Mouse (Mus musculus) thymus, adult 2 months (tissue): ENCODE data around the gene Chmp5. TPM values are rescaled to one million over a fixed set of nuclear protein-coding genes. Genes with fewer than 3 reads are reported as not detected.

Source experiments
- DNase-seq: peaks from one replicate; pipeline ENCODE4 v3.0.0; 2021
- H3K27ac ChIP-seq: fragments of 200-500 bp; 2 replicates; pipeline ENCODE4 v1.5.1; 2012; ENCODE audit warnings: low read length, control low read depth; ENCODE audit not compliant: control insufficient read depth, insufficient read depth
- H3K27me3 ChIP-seq: fragments of 200-500 bp; 2 replicates; pipeline ENCODE4 v1.6.1; 2012; ENCODE audit warnings: mild to moderate bottlenecking, low read length, moderate library complexity, mixed read lengths; ENCODE audit not compliant: control insufficient read depth, insufficient read depth
- H3K36me3 ChIP-seq: fragments of 200-500 bp; 2 replicates; pipeline ENCODE4 v1.6.1; 2012; ENCODE audit warnings: mild to moderate bottlenecking, low read length, moderate library complexity; ENCODE audit not compliant: control insufficient read depth, insufficient read depth
- H3K4me1 ChIP-seq: fragments of 200-500 bp; replicated peaks from 2 replicates; pipeline ENCODE4 v1.6.1; 2012; ENCODE audit warnings: low read length; ENCODE audit not compliant: control insufficient read depth, insufficient read depth
- H3K4me3 ChIP-seq: fragments of 200-500 bp; 2 replicates; pipeline ENCODE4 v1.5.1; 2012; ENCODE audit warnings: mild to moderate bottlenecking, low read length, control low read depth, moderate library complexity; ENCODE audit not compliant: control insufficient read depth, insufficient read depth
- CTCF ChIP-seq: fragments of 200-500 bp; IDR thresholded peaks from 2 replicates; pipeline ENCODE4 v1.5.1; 2012; ENCODE audit warnings: mild to moderate bottlenecking, control low read depth, low read length, moderate library complexity, borderline replicate concordance; ENCODE audit not compliant: control insufficient read depth, poor library complexity, insufficient read depth; ENCODE audit errors: extremely low read depth
- POLR2A ChIP-seq: fragments of 200-500 bp; IDR thresholded peaks from 2 replicates; pipeline ENCODE4 v1.6.1; 2012; ENCODE audit warnings: mild to moderate bottlenecking, low read length, control low read depth, moderate library complexity; ENCODE audit not compliant: control insufficient read depth, poor library complexity, insufficient read depth; ENCODE audit errors: extremely low read depth
- WGBS: fragments of 180-500 bp; shearing (Covaris S2); methylation state at CpG from one replicate; pipeline ENCODE4 v1.1.7; 2018; 5-methylcytosine and 5-hydroxymethylcytosine counted together
- polyA plus RNA-seq: library from polyadenylated mRNA; depleted of rRNA; stranded (reverse); fragments of >200 nt; gene quantifications from 2 replicates; pipeline ENCODE4 v1.2.3, GENCODE M21; 2012

Gene Chmp5
- polyA plus RNA-seq, 1 experiment: 16.9 TPM

DNA sequence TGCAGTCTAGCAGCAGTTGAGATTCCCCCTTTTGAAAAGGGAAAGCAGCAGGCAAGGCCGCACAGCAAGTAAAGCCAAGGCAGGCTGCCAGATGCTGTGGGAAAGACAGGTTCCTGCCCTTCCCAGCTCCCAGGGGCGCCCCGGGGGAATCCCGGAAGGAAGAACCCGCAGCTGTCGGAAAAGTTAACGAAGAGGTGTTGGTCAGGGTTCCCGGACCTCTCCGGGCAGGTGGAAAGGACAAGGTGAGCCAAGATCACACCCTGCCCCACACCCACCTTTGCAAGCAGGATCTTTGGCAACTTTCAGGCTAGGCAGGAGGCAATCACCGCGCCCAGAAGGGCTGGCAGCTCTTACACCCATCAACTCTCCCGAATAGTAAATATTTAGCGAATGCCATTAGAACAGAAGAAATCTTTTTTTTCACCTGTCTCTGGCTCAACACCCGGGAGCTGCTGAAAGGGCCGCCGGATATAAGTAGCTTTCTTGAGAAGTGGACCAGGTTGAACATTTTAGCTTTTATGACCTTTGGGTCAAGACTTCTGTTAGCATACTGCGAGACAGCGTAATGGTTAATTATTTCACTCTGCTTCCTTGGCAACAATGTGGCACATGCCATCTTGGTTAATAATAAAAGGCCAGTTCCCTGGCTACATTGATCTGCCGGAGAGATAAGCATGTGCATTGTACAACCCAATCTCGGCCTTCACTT is 39.8 kb upstream of the Chmp5 start:
- Histone ChIP-seq H3K4me1 (no peaks in the 10 kb centered on the region), H3K27me3 (no peaks in the 10 kb centered on the region), H3K36me3 (no peaks in the 10 kb centered on the region), H3K4me3 (no peak overlapping the region), H3K27ac (no peak overlapping the region)
- WGBS: 73% methylated on average over 20 of the region's 20 CpGs
- no peak for TF ChIP-seq POLR2A
- TF ChIP-seq CTCF: no peak
- DNase-seq: no peak

DNA sequence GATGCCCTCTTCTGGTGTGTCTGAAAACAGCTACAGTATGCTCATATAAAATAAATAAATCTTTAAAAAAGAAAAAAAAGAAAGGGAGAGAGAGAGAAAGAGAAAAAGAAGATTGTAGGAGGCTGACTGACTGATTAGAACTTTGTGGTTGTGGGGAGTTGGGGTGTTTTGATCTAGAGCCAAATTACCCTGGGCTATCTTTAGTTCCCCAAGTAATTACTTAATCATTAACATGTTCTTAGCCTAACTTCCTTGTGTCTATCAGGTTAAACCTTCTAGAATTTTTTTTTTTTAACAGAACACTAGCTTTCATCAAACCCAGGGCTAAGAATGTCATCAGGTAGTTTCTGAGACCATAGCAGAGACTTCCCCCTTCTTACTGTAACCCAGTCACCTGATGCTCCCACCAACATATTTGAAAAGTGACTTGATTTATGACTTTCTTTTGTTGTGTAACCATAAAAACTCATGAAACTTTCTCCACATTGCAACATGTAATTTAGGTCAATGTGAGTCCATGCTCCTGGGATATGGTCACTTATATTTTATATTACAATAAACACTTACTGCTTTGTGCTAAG is 33.8 kb upstream of the Chmp5 start:
- no peak for DNase-seq
- TF ChIP-seq CTCF (no peak), POLR2A (no peak)

DNA sequence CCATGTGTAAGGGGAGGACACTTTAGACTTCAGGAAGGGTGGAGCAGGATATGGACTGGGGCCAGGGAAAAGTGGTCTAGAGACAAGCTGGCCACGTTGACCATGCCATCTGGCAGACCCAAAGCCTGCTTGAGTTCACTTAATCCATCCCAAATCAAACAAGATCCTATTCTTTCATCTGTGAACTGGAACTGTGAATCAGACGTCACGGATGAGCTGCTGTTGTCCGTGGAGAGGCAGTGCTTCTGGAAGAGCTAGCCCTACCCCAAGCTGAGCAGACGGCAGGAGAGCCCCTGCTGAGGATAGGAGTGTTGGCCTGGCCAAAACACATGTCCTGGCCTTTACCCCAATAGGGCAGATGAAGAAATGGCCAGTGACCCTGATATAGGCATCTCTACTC is 32.3 kb upstream of the Chmp5 start:
- DNase-seq: no peak
- H3K27ac ChIP-seq: no peak overlapping the region
- H3K4me3 ChIP-seq: no peak overlapping the region
- 91% methylated on average over 5 of the region's 5 CpGs for WGBS
- no peaks in the 10 kb centered on the region for H3K36me3 ChIP-seq
- TF ChIP-seq CTCF (no peak), POLR2A (no peak)
- H3K27me3 ChIP-seq: no peaks in the 10 kb centered on the region
- H3K4me1 ChIP-seq: no peaks in the 10 kb centered on the region

More for the DNA sequence above, 33.8 kb upstream of the Chmp5 start:
- H3K4me3 ChIP-seq: no peak overlapping the region
- no peaks in the 10 kb centered on the region for H3K27me3 ChIP-seq
- no peaks in the 10 kb centered on the region for H3K36me3 ChIP-seq
- no peak overlapping the region for H3K27ac ChIP-seq
- H3K4me1 ChIP-seq: no peaks in the 10 kb centered on the region

DNA sequence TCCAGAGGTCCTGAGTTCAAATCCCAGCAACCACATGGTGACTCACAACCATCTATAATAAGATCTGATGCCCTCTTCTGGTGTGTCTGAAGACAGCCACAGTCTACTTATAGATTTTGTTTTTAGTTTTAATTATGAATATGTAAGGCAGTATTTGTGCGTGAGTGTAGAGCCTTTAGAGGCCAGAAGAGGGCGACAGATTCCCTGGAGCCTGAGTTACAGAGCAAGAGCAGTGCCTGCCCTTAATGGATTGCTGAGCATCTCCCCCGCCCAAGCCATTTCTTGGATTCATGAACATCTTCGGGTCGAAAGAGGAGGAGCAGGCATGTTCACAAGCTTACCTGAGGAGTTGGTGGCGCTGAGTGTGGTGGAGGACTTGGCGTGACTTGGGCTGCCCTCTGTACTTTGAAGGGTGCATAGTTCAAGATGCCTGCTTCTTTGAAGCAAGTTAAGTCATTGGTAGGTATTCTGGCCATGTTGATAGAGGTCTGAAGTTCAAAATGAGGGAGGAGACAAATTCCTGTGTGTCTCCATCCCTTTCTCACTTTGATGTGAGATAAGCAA is 31.5 kb upstream of the Chmp5 start:
- Histone ChIP-seq H3K27ac (no peak overlapping the region), H3K36me3 (no peaks in the 10 kb centered on the region), H3K4me1 (no peaks in the 10 kb centered on the region), H3K27me3 (no peaks in the 10 kb centered on the region), H3K4me3 (no peak overlapping the region)
- 96% methylated on average over 7 of the region's 7 CpGs for WGBS
- no peak for DNase-seq
- TF ChIP-seq CTCF: no peak
- no peak for TF ChIP-seq POLR2A

DNA sequence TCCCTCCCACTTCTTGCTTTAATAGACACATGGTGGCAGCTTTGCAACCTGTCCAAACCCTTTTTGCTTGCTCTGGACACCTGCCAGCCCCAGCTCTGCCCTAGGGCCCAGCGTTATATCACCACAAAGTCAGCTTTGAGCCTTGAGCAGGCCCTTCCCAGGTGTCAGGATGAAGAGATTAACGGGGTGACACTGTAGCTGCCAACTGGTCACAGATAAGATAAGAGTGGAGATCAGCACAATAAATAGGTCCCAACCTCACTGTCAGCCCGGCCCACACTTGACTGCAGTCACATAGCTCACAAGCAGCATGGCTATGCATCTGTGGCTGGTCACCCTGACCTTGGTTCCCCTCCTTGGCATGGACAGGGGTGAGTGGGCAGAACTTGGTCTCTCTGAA is 28.4 kb upstream of the Chmp5 start, which contains the start of gene Spink4:
Gene Spink4 (plus strand): TSS at position 268 of the 400 bp plus-strand sequence.
- WGBS: 38% methylated on average over 3 of the region's 3 CpGs
- no peak within 1 kb of the TSS for H3K27ac ChIP-seq

DNA sequence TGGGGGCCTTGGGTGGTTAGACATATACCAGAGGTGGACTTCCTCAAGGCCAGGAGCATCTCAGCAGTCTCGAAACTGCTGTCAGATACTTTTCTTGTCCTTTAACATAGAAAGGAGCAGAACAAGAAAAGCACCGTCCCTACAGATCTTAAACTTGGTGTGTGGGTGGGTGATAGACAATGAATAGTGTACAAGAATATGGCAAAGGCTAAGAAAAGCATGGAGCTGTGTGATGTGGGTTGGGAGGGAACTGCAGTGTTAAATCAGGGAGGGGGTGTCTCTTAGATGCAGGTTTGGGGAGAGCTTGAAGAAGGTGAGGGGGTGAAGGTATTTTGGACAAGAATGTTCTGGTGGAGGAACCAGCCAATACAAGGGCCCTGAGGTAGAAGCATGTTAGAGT is 27.6 kb upstream of the Chmp5 start:
- H3K27ac ChIP-seq: no peak overlapping the region
- H3K4me3 ChIP-seq: no peak overlapping the region

More for the DNA sequence above, 28.4 kb upstream of the Chmp5 start, which contains the start of gene Spink4:
- H3K4me3 ChIP-seq: no peak within 1 kb of the TSS
- no peaks in the 10 kb centered on the region for H3K27me3 ChIP-seq
- TF ChIP-seq POLR2A (no peak), CTCF (no peak)
- DNase-seq: no peak
- no peaks in the 10 kb centered on the region for H3K4me1 ChIP-seq
- no peaks in the 10 kb centered on the region for H3K36me3 ChIP-seq

More for the DNA sequence above, 27.6 kb upstream of the Chmp5 start:
- H3K36me3 ChIP-seq: no peaks in the 10 kb centered on the region
- H3K4me1 ChIP-seq: no peaks in the 10 kb centered on the region
- DNase-seq: no peak
- H3K27me3 ChIP-seq: no peaks in the 10 kb centered on the region
- TF ChIP-seq POLR2A: no peak
- no peak for TF ChIP-seq CTCF
- 90% methylated on average over 2 of the region's 2 CpGs for WGBS
